Mouse (Mus musculus): ENCODE results near the gene Nrxn1.

- no peak for TF ChIP-seq E2F4 (IDR thresholded peaks at IDR 0.05; ENCODE audit: borderline replicate concordance, low read depth, low read length)
- TF ChIP-seq NRF1 (IDR thresholded peaks at IDR 0.05; ENCODE audit: insufficient read depth, low read depth, low read length, poor library complexity, severe bottlenecking), result no peak
- no peak for TF ChIP-seq TCF12 (IDR thresholded peaks at IDR 0.05; ENCODE audit: low read depth, low read length)
- TF ChIP-seq POLR2A (IDR thresholded peaks at IDR 0.05; ENCODE audit: control insufficient read depth in 1 of 2, insufficient read depth in 1 of 2, low read depth in 1 of 2, low read length in 2 of 2, poor library complexity in 1 of 2), result no peak
- no peak for TF ChIP-seq ETS1 (IDR thresholded peaks at IDR 0.05; ENCODE audit: low read depth, low read length)
- no peak for TF ChIP-seq POLR2AphosphoS5 (IDR thresholded peaks at IDR 0.05; ENCODE audit: borderline replicate concordance, low read depth, low read length)
- no peak for TF ChIP-seq CTCF (IDR thresholded peaks at IDR 0.05 in 2 of 3, conservative IDR thresholded peaks at IDR 0.05 in 1 of 3; ENCODE audit: control insufficient read depth in 1 of 3, insufficient read depth in 1 of 3, low read depth in 2 of 3, low read length in 3 of 3, poor library complexity in 1 of 3, severe bottlenecking in 1 of 3)
- no peak for TF ChIP-seq GABPA (IDR thresholded peaks at IDR 0.05; ENCODE audit: low read depth, low read length)
- no peak for TF ChIP-seq RAD21 (IDR thresholded peaks at IDR 0.05; ENCODE audit: low read depth, low read length)
- no peak for TF ChIP-seq EP300 (IDR thresholded peaks at IDR 0.05; ENCODE audit: low read depth in 1 of 2, low read length in 2 of 2)
- TF ChIP-seq POLR2AphosphoS2 (IDR thresholded peaks at IDR 0.05; ENCODE audit: low read length), result no peak
Measured at GRCm38 (mm10) chr17:90654506-90654905, 438.4 kb downstream of the Nrxn1 start.

Data from MEL (cell line).